Mouse (Mus musculus) liver, embryonic 18 days (tissue): ENCODE data around the gene Olfr669. TPM values are rescaled to one million over a fixed set of nuclear protein-coding genes. Genes with fewer than 3 reads are reported as not detected.

Source experiments
- polyA plus RNA-seq: library from polyadenylated mRNA; depleted of rRNA; stranded (reverse); fragments of >200 nt; gene quantifications from 2 replicates; pipeline ENCODE4 v1.2.3, GENCODE M21; 2012; rRNA removed

The Olfr669 gene
- polyA plus RNA-seq, result not detected in 2 replicates

DNA sequence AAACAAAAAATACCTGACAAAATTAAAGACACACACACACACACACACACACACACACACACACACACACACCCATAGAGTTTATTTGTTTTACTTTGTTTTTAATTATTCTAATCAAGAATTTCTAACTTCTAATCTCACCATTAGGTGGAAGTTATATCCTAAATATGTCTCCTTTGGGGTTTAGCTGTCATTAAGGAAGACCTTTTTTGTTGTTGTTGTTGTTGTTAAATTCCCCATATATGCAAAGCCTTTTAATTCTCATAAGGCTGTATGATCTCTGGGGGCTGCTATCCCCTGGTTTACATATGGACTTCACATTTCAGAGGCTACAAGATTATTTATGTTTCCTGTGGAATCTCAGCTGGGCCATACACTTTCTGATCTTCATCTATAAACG, at the start of gene Olfr669:
TSS of gene Olfr669 (plus strand) at position 301 of the 400 bp plus-strand sequence.

GRCm38 (mm10) chr7:104895852-104896251, 38.2 kb upstream of the Olfr669 start, which contains the start of gene Olfr666:
Gene Olfr666 (minus strand): TSS chr7:104895952.

DNA sequence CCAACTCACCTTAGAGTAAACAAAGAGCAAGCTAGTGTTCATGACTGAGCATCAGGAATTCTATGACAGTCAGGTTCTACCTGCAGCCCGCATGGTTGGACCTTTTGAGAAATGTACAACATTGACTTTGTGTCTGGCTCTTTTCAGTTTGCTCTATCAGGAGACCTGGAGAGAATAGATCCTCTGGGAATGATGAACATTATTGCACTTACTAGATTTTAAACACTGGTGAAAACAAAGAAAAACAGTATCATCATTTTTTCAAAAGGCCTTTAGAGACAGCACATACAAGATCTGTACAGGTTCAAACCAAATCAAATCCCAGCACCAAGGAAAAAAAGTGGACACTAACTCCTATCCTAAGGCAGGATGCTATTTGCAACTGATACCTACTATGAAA, 12.7 kb upstream of the Olfr669 start, which contains the start of gene Olfr667:
TSS of gene Olfr667 (minus strand) at position 101 of the 400 bp plus-strand sequence.

DNA sequence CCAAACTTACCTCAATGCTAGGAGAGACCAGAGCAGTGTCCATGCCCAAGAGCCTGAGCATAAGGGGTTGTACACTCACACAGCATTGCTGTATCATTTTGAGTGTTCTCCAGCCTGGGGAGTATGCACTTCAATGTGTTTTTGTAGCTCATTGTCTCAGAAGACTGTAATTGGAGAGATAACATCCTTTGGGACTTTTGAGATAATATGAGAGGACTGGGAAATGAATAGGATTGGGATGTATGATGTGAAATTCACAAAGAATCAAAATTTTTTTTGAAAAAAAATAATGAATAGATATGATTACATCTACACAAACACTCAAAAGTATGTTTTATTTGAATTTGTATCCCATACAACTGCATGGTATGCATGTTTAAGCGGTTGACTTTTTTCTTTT, 6.1 kb upstream of the Olfr669 start, which contains the start of gene Olfr668:
TSS of gene Olfr668 (minus strand) at position 101 of the 400 bp plus-strand sequence.

GRCm38 (mm10) chr7:104962520-104962919, 28.5 kb downstream of the Olfr669 start, which contains the start of gene Olfr670:
Gene Olfr670 (minus strand): TSS chr7:104962620.

GRCm38 (mm10) chr7:104979026-104979425, 45.0 kb downstream of the Olfr669 start, which contains the start of gene Olfr671:
Gene Olfr671 (minus strand): TSS chr7:104979126.

Other genes with a start within 250 kb of the Olfr669 start
- gene Olfr661, start 247.7 kb upstream of the Olfr669 start, polyA plus RNA-seq, result not detected in 2 replicates
- gene Usp17le, start 156.8 kb upstream of the Olfr669 start, polyA plus RNA-seq, result 0.01 TPM in 1 of 2 replicates, not detected in the other
- gene Usp17lb, start 91.6 kb upstream of the Olfr669 start, polyA plus RNA-seq, result not detected in 2 replicates
- not detected in 2 replicates for gene Usp17la, start 77.2 kb upstream of the Olfr669 start, polyA plus RNA-seq
- gene Olfr665, start 56.2 kb upstream of the Olfr669 start, polyA plus RNA-seq, result not detected in 2 replicates
- gene Olfr666, start 38.3 kb upstream of the Olfr669 start, polyA plus RNA-seq, result not detected in 2 replicates
- gene Olfr667, start 12.8 kb upstream of the Olfr669 start, polyA plus RNA-seq, result not detected in 2 replicates
- not detected in 2 replicates for gene Olfr668, start 6.2 kb upstream of the Olfr669 start, polyA plus RNA-seq
- not detected in 2 replicates for gene Olfr670, start 28.4 kb downstream of the Olfr669 start, polyA plus RNA-seq
- gene Olfr671, start 44.9 kb downstream of the Olfr669 start, polyA plus RNA-seq, result not detected in 2 replicates
- gene Olfr672, start 67.8 kb downstream of the Olfr669 start, polyA plus RNA-seq, result not detected in 2 replicates
- gene Olfr675, start 94.2 kb downstream of the Olfr669 start, polyA plus RNA-seq, result not detected in 2 replicates
- gene Olfr676, start 98.5 kb downstream of the Olfr669 start, polyA plus RNA-seq, result not detected in 2 replicates
- gene Olfr677, start 117.1 kb downstream of the Olfr669 start, polyA plus RNA-seq, result not detected in 2 replicates
- gene Olfr678, start 130.2 kb downstream of the Olfr669 start, polyA plus RNA-seq, result not detected in 2 replicates
- gene Olfr679, start 147.0 kb downstream of the Olfr669 start, polyA plus RNA-seq, result not detected in 2 replicates
- not detected in 2 replicates for gene Olfr680-ps1, start 158.6 kb downstream of the Olfr669 start, polyA plus RNA-seq
- not detected in 2 replicates for gene Olfr681, start 182.6 kb downstream of the Olfr669 start, polyA plus RNA-seq
- not detected in 2 replicates for gene Olfr683, start 212.8 kb downstream of the Olfr669 start, polyA plus RNA-seq
- gene Olfr684, start 229.4 kb downstream of the Olfr669 start, polyA plus RNA-seq, result not detected in 2 replicates